Comparison of ENCODE assay signal across 9 mouse cellular contexts in the genomic region with DNA sequence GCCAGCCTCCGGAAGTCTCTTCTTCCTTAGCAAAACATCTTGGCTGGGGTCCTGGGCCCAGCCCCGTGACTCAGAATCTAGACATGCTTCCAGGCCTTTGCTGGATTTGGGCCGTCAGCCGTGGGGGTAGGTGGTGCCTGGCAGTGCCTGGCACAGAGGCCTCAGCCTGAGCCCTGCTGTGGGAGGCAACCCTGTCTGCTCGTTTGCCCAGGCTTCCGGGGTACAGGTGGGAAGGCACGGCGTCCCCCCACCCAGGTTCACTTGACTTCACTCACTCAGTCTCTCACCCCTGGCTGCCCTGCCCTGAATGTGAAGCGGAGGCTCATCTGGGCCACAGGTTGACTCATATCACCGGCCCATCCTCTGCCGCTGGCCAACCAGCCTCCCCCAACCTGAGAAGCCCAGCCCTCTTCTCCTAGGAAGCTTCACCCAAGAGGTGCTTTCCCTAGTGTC.
DNase-seq lines count a peak whose midpoint lies in the region; ATAC-seq lines count a peak whose summit lies in the region.
"Had no signal": no experiment of that assay in that cellular context is flagged by ENCODE, and none has a peak within 500 bp of the region (broad histone marks: within the 10 kb centered on the region; RNA-seq: fewer than 3 reads in every experiment).

No protein-coding gene starts in this region.

- no peak overlapping the region for H3K4me3 ChIP-seq in hindbrain, embryonic 12.5 days

- WGBS in hindbrain, embryonic 12.5 days = 91% methylated on average over 11 of the region's 11 CpGs

- no peaks in the 10 kb centered on the region for H3K36me3 ChIP-seq in hindbrain, embryonic 12.5 days

- no peak overlapping the region for H3K9ac ChIP-seq in hindbrain, embryonic 12.5 days

- DNase-seq in adrenal gland, postnatal 10 days = peak; percentile 63
- no peak for DNase-seq in adrenal gland, postnatal 4 days (ENCODE audit: low spot score in 2 of 2)
- peak; percentile 58 to 62 for DNase-seq in lung, adult 18-20 months
- DNase-seq in lung, postnatal 14 days = no peak
- DNase-seq in gastrocnemius, postnatal 14 days = peak; percentile 53
- DNase-seq in ovary, postnatal 36 days (ENCODE audit: low spot score) = peak; percentile 55
- DNase-seq: cerebellum, adult 9-11 months had no signal

- H3K4me1 ChIP-seq in hindbrain, embryonic 12.5 days = no peaks in the 10 kb centered on the region

- intact Hi-C loops in gastrocnemius, postnatal 14 days (cut with DNase I; ENCODE audit: low total_unique reads) = no loop called here

- ATAC-seq in hindbrain, embryonic 12.5 days (ENCODE audit: low FRiP score) = no peak
- ATAC-seq in activated CD4-positive, CD25-positive, alpha-beta regulatory T cell, adult 4 months = no peak

- H3K27me3 ChIP-seq in hindbrain, embryonic 12.5 days = 0 out of 2 replicates have a peak, but pooled peaks cover 4% of the 10 kb centered on the region

- H3K4me2 ChIP-seq in hindbrain, embryonic 12.5 days (replicated peaks) = no peak overlapping the region

- H3K27ac ChIP-seq in hindbrain, embryonic 12.5 days = no peak overlapping the region

- H3K9me3 ChIP-seq in hindbrain, embryonic 12.5 days (replicated peaks) = no peaks in the 10 kb centered on the region

Comparison
In these comparisons a context has a peak if more than half of its experiments do, and no peak if none do; other contexts are left out.
1. DNase-seq: peak in adrenal gland, postnatal 10 days (single experiment), lung, adult 18-20 months (2 of 2), gastrocnemius, postnatal 14 days (single experiment) and ovary, postnatal 36 days (single experiment); none in adrenal gland, postnatal 4 days (0 of 2) and lung, postnatal 14 days (single experiment).